Mouse (Mus musculus) testis, adult 2 months (tissue): ENCODE data around the gene Mmp9. TPM values are rescaled to one million over a fixed set of nuclear protein-coding genes. Genes with fewer than 3 reads are reported as not detected.

Source experiments
- H3K27ac ChIP-seq: fragments of 200-500 bp; 2 replicates; pipeline ENCODE4 v1.5.1; 2012; ENCODE audit warnings: low read depth, low read length; ENCODE audit not compliant: control insufficient read depth, insufficient read depth
- H3K27me3 ChIP-seq: fragments of 200-500 bp; 2 replicates; pipeline ENCODE4 v1.6.1; 2012; ENCODE audit warnings: mild to moderate bottlenecking, low read length, moderate library complexity; ENCODE audit not compliant: control insufficient read depth, insufficient read depth
- H3K36me3 ChIP-seq: fragments of 200-500 bp; 2 replicates; pipeline ENCODE4 v1.6.1; 2012; ENCODE audit warnings: mild to moderate bottlenecking, low read length; ENCODE audit not compliant: control insufficient read depth, insufficient read depth
- H3K4me1 ChIP-seq: fragments of 200-500 bp; 2 replicates; pipeline ENCODE4 v1.6.1; 2012; ENCODE audit warnings: low read length; ENCODE audit not compliant: control insufficient read depth, insufficient read depth
- H3K4me3 ChIP-seq: fragments of 200-500 bp; 2 replicates; pipeline ENCODE4 v1.5.1; 2012; ENCODE audit warnings: low read depth, mild to moderate bottlenecking, low read length, moderate library complexity, mixed read lengths; ENCODE audit not compliant: control insufficient read depth
- CTCF ChIP-seq: fragments of 200-500 bp; IDR thresholded peaks from 2 replicates; pipeline ENCODE4 v1.5.1; 2012; ENCODE audit warnings: low read depth, mild to moderate bottlenecking, inconsistent platforms, low read length, moderate library complexity; ENCODE audit not compliant: control insufficient read depth, insufficient read depth, insufficient replicate concordance
- POLR2A ChIP-seq: fragments of 200-500 bp; IDR thresholded peaks from 2 replicates; pipeline ENCODE4 v1.6.1; 2012; ENCODE audit warnings: low read depth, mild to moderate bottlenecking, inconsistent platforms, low read length, moderate library complexity; ENCODE audit not compliant: control insufficient read depth
- polyA plus RNA-seq: library from polyadenylated mRNA; depleted of rRNA; stranded (reverse); fragments of >200 nt; gene quantifications from 2 replicates; pipeline ENCODE4 v1.2.3, GENCODE M21; 2012

Gene Mmp9
- polyA plus RNA-seq, 1 experiment = 0.37 TPM

DNA sequence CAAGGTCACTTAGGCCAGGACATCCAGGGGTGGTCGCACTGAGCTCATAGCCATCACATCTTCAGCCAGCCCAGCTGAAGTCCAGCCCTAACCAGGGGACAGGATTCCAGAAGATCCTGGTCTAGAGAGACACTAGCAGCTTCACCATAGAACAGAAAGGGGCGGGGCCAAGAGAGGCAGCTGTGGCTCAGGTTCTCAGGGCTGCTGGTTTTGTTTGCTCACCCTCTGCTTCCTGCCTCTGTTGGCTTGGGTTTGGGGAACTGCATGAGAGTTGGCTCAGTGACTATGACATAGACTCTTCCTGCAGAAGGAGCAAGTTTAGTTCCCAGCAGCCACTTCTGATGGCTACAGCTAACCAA lies 27.2 kb upstream of the Mmp9 start:
- no peak overlapping the region for H3K27ac ChIP-seq
- no peaks in the 10 kb centered on the region for H3K36me3 ChIP-seq
- H3K27me3 ChIP-seq = no peaks in the 10 kb centered on the region
- H3K4me3 ChIP-seq = no peak overlapping the region
- H3K4me1 ChIP-seq = peaks cover 11% of the 10 kb centered on the region
- TF ChIP-seq POLR2A = no peak
- TF ChIP-seq CTCF = no peak

DNA sequence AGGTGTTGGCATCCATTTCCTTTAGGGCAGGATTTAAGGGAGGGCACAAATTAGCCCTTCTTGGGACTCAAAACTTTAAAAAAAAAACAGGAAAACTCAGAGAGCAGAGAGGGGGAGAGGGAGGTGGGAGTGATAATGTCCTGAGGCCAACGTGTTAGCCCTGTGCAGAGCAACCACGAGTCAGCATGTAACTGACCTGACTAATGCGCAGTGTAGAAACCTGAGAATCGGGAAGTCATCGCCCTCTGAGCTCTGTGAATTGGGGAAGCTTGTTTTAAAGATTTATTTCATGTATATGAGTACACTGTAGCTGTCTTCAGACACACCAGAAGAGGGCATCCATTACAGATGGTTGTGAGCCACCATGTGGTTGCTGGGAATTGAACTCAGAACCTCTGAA lies 23.8 kb upstream of the Mmp9 start:
- Histone ChIP-seq H3K27me3 (no peaks in the 10 kb centered on the region), H3K27ac (no peak overlapping the region), H3K36me3 (no peaks in the 10 kb centered on the region), H3K4me3 (no peak overlapping the region), H3K4me1 (peaks cover 5% of the 10 kb centered on the region)
- TF ChIP-seq CTCF (no peak), POLR2A (no peak)

DNA sequence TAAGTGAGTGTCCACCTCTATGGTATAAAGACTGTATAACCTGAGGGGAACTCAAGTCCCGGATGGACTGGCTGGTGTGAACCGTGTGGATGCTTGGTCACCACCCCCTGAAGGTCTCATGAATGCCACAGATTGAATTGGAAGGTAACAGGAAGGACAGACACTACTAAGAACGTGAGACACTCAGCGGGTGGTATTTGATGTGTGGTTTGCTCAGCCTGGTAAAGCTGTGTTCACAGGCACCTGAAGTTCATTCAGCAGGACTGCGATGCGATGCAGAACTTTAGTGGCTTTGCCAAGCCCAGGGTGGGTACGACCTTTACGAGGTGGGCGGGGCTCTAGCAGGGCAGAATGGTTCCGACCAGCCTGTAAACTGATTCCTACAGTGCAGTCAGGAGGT lies 23.2 kb upstream of the Mmp9 start:
- Histone ChIP-seq H3K36me3 (no peaks in the 10 kb centered on the region), H3K27ac (no peak overlapping the region)
- TF ChIP-seq POLR2A (no peak), CTCF (no peak)

DNA sequence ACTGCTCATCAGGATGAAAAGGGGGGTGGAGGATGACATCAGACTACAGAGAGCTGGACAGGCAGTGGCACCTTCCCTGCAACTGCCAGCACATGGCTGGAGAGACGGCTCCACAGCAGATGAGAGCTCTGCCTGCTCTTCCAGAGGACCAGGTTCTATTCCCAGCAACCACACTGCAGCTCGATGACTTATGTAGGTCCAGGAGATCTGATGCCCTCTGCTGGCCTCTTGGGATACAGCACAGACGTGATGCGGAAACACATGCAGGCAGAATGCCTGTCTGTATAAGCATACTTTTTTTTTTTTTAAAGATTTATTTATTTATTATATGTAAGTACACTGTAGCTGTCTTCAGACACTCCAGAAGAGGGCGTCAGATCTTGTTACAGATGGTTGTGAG lies 22.3 kb upstream of the Mmp9 start:
- Histone ChIP-seq H3K4me3 (no peak overlapping the region), H3K4me1 (no peaks in the 10 kb centered on the region), H3K27ac (no peak overlapping the region), H3K27me3 (no peaks in the 10 kb centered on the region), H3K36me3 (no peaks in the 10 kb centered on the region)
- TF ChIP-seq CTCF = peak; percentile 46; the same call in 1 of the 2 replicates
- no peak for TF ChIP-seq POLR2A

More for the DNA sequence above, 23.2 kb upstream of the Mmp9 start:
- Histone ChIP-seq H3K4me1 (peaks cover 1% of the 10 kb centered on the region; the same call in 1 of the 2 replicates), H3K4me3 (no peak overlapping the region), H3K27me3 (no peaks in the 10 kb centered on the region)

DNA sequence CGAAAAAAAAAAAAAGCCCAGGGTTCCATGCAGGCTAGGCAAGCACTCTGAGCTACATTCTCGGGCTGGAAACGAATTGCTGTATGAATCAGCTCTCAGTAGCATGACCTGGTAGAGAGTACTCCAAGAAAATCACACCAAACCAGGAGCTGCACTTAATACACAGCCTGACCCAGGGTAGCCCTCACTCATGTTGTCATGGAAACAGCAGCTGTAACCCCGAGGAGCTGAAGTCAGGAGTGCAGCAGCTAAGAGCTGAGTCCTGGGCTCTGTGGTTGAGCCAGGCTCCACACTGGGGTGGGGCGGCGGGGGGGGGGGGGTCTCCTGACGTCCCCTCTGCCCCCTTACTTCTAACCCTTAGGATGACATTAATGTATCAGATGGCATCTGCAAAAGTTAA lies 18.6 kb upstream of the Mmp9 start:
- no peak for TF ChIP-seq POLR2A
- TF ChIP-seq CTCF = no peak
- H3K36me3 ChIP-seq = no peaks in the 10 kb centered on the region
- no peaks in the 10 kb centered on the region for H3K4me1 ChIP-seq
- H3K27me3 ChIP-seq = no peaks in the 10 kb centered on the region
- H3K4me3 ChIP-seq = no peak overlapping the region
- H3K27ac ChIP-seq = no peak overlapping the region

DNA sequence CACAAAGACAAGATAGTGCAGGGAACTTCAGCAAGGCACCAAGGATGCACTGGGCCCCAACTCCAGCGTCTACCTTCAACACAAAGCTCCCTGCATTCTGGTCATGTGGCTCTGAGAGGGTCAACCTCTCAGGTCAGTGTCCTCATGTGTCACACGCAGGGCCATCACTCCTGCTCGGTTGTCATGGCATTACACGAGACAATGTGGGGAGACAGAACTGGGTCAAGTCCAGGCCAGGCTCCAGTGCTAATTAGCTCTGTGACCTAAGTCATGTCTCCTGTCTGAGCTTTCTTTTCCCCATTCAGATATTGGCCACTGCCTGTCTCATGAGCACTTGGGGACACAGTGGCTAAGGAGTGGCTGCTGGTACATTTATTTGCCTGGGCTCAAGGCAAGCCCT lies 17.3 kb upstream of the Mmp9 start:
- no peaks in the 10 kb centered on the region for H3K4me1 ChIP-seq
- H3K36me3 ChIP-seq = no peaks in the 10 kb centered on the region
- H3K27me3 ChIP-seq = no peaks in the 10 kb centered on the region
- no peak overlapping the region for H3K27ac ChIP-seq
- no peak overlapping the region for H3K4me3 ChIP-seq
- TF ChIP-seq POLR2A = no peak
- no peak for TF ChIP-seq CTCF

DNA sequence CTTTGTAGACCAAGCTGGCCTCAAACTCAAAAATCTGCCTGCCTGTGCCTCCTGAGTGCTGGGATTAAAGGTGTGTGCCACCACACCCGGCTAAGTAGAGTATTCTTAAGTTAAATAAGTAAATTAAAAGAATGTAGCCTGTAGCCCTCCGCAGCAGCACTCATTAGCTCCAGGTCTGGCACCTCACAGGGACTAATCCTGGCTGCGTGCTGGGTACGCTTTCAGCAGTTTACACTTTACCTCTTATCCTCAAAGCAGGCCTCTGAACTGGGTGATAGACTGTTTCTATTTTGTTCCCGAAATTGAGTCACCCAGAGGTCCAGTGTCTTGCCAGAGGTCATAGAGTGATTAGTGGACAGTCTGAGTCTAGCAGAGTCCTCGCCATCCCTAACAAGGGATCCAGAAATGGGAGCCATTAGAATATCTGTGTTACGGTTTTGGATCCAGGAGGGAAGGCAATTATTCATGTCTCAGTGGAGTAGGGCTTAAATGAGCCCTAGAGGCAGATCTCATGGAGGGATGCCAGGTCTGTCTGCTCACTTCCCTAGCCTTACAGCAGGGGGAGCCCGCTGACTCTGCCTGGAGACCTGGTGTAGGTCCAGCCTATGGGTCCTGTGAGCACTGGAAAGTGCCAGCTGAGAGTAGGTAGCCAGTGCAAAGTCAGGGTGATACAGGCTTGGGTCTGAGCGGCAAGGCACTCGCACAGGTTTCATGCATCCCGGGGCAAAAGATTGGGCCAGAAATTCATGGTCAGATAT lies 16.3 kb upstream of the Mmp9 start:
- Histone ChIP-seq H3K27ac (no peak overlapping the region), H3K36me3 (no peaks in the 10 kb centered on the region), H3K4me3 (no peak overlapping the region), H3K27me3 (no peaks in the 10 kb centered on the region), H3K4me1 (no peaks in the 10 kb centered on the region)
- no peak for TF ChIP-seq POLR2A
- peak; percentile 68; the same call in 1 of the 2 replicates for TF ChIP-seq CTCF
